Mouse (Mus musculus): ENCODE results near the gene Lrp10.

The Lrp10 gene

DNA sequence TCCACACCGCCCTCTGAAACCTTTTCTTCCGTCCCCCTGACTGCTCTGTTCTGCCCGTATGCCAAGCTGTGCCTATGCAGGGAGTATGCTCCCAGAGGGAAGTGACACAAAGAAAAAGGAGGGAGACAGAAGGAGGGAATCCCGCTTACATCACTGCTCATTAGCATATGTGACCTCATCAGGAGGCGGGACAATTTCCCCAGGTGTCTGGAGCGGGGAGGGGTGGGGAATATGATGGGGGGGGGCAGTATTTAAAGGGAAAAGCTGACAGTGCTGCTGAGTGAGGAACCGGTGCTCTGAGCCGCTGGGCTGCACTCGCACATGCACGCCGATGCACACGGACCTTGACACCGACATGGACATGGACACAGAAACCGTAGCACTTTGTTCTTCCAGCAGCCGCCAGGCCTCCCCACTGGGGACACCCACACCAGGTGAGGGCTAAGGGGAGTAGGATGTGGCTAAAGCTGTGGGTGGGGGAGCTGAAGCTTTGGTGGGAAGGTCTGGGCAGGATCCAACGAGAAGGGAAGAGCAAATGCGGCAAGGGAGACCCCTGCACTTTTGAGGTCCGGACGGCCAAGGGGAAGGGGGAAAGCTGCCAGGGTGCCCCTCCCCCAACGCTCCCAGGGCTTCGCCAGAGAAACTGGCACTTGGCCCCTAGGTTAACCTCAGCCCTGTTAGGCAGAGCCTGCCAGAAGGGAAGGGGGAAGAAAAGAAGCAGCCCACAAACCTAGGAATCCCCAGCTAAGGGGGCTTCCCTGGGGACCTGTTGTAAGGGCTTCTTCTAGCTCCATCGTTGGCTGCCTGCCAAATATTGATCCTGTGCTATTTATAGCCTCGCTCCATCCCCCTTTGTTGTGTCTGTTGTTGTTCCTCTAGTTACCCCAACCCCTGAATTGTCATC, 12.3 kb downstream of the Lrp10 start, which contains the start of gene Rem2:
Gene Rem2, plus strand, starts transcription at position 160 of the 904 bp plus-strand sequence.
- DNase-seq, result peak; percentile 84 to 92

DNA sequence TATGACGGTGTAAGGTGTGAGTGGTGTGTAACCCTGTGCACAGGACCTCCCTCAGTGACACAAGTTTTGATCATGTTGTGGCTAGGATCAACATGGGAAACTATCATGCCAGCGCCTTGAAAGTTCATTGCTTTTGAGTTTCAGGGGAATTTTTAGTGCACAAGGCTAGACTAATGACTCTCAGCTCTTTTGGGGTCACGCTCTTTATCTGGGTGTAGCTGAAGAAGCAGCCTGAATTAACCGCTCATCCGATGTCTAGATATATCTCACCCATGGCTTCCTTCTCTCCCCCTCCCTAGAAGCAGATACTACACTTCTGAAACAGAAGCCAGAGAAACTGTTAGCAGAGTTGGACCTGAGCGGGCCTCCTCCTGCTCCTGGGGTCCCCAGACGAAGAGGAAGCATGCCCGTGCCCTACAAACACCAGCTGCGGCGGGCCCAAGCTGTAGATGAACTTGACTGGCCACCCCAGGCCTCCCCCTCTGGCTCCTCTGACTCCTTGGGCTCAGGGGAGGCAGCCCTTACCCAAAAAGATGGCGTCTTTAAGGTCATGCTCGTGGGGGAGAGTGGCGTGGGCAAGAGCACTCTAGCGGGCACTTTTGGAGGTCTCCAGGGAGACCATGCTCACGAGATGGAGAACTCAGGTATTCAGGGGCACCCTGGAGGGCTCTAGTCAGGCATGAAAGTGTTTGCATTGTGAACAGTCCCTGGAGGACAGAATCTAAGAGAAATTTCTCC, 13.4 kb downstream of the Lrp10 start:
- no peak for DNase-seq

DNA sequence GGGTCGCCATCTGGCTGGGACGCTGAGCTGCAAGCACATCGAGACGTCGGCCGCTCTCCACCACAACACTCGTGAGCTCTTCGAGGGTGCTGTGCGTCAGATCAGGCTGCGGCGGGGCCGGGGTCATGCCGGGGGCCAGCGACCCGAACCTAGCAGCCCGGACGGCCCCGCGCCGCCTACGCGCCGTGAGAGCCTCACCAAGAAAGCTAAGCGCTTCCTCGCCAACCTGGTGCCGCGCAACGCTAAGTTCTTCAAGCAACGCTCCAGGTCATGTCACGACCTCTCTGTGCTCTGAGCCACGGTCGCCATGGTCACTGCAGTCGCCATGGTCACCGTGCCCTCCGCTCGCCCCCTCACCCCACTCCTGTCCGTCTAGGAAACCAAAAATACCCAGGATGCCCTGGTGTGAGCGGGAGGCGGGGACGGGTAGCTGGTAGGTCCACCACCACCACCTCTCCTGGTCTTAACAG, 15.5 kb downstream of the Lrp10 start:
- DNase-seq, result no peak

DNA sequence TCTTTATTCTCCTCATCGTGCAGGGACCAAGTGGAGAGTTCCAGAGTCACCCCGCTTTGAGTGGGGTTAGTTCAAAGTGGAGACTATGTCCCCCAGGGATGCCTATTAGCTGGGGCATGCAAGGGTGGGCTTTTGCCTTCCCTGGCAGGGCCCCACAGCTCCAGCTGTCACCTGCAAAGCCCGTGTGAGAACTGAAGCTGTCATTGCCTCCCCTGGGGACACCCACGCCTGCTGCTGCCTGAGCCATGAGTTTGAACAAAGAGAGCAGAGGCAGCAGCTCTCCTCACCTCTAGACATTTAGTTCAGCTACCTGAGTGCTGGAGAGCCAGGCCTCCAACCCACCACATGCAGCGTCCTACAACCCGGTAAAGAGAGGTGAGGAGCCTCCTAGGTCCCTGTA, 16.7 kb downstream of the Lrp10 start:
- DNase-seq, result no peak

DNA sequence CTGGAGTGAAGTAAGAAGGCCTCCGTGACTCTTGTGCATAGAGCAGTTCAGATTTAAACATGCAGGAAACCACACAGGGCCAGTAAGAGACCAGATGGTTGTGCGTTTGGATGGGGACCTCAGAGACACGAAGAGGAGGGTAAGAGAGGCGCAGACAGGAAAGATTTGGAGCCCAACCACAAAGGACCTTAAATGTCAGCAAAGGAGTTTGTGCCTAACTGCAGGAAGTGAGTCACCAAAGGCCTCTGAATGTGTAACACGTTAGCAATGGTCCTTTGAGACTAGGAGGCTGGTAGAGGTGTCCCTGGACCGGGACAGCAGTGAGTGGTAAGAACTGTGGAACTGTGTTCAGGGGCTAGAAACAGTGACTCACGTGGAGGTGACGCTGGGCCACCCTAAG, 17.5 kb downstream of the Lrp10 start:
- no peak for DNase-seq

DNA sequence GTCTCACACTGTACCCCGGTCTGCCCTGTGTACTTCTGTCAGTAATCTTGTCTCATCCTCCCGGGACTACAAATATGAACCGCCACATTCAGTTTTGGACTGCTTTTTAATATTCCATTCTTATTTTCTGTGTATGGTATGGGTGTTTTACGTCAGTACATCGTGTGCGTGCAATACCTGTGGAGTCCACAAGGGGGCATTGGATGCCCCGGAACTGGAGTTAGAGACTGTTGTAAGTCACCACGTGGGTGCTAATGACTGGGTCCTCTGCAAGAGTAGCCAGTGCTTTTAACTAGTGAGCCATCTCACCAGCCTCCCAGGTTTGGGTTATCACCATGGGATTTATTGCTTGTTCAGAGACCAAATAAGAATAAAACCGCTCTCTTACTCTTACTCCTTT, 18.6 kb downstream of the Lrp10 start:
- peak in 1 of 2 experiments; percentile 21 for DNase-seq

DNA sequence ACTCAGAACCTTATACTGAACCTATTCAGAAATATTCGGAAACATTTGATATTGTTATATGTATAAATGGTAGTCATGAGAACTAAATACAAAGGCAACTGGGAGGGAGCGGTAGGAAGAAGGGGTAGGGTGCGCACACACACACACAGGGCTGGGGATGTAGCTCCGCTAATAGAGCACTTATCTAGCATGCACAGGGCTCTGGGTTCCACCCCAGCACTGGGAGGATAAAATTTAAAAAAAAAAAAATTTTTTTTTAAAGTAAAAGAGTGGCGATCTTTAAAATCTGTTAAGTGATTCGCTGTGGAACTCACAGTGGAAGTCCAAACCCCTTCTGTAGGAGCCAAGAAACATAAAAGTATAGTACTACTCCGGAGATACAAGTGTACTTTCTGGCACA, 22.0 kb downstream of the Lrp10 start:
- DNase-seq, result no peak

DNA sequence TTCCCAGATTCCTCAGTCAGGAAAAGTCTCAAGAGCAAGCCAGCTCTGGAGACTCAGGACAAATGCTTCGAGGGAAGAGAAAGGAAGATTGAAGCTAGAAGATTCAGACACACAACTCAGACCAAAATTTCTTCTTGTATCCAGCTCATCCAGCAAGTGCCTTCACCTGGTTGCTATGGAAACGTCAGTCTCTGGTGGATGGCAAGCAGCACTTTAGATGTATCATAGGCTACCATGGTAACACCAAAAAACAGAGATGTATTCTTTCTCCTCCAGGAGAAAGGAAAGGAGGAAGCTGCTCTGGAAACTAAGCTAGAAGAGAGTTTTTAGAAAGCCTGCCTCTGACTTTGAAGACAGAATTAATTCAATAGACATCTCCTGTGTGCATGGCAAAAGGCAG, 23.8 kb downstream of the Lrp10 start:
- DNase-seq, result no peak

DNA sequence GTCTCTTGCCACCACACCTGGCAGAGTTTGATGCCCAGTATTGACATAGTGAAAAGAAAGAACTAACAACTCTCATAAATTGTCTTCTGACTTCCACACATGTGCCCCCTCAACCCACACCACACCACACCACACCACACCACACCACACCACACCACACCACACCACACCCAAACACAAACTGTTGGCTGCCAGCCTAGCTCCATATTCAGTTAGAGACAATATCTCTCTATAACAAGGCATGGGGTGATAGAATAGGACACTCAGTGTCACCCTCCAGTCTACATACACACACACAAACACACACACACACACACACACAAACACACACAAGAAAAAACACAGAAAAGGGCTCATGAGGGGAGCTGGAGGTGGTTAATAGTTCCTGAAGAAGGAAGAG, 24.4 kb downstream of the Lrp10 start:
- DNase-seq, result no peak

DNA sequence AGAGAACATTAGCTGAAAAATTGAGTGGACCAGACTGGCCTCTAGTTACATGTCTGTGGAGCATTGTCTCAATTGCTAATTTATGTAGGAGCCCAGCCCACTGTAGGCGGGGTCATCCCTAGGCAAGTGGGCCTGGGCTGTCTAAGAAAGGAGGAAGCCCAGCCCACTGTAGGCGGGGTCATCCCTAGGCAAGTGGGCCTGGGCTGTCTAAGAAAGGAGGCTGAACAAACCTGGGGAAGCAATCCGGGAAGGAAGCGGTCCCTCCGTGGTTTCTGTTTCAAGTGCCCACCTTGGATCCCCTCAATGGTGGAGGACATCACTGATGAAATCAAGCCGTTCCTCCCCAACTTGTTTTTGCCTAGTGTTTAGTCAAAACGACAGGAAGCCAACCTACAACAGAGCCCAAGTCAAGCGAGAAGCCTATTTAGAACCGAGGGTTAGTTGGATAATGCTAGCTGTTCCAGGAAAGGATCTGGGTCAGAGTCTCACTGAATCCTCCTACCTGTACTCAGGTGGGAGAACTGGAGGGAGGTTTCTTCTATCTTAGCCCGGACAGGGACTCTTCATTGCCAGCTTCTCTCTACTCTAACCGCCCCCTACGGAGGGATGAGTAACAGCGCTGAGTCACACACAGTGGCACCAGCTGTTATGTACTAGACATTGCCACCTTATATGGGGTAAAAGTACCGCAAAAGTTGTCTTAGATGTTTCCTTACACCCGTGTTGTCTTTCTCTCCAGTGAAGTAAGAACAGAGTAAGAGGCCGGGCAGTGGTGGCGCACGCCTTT, 28.6 kb downstream of the Lrp10 start:
- DNase-seq, result no peak

DNA sequence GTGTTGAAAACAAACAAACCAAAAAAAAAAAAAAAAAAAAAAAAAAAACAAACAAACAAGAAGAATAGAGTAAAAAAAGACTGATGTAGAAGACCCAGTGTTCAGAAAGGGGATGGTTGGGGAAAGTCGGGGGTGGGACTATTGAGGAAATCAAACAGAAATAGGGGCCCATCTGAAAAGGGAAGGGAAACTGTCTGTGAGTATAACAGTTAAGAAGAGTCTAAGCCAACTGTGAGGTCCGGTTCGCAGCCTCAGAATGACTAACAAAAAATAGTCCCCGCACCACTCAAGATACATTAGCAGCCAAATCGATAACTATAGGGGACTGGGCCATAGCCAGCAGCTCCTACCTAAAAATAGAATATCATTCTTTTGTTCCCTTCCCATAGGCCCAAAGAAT, 29.3 kb downstream of the Lrp10 start:
- no peak for DNase-seq

DNA sequence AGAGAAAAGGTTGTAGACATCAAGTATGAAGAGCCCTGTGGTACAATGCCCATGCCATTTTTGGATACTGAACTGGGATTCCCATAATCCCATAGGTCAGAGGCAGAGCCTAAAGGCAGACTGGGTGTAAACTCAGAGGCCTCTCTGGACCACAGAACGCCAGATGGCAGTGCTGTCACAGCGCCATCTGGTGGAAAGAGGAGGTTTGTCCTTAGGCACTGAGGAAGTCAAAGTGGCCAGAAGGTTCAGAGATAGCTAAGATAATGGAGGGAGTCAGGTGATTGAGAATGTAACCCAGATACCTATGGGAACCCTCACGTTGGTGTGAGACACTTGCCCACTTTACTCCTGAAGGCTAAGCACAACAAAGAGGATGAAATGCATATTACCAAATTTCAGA, 30.3 kb downstream of the Lrp10 start:
- DNase-seq, result peak; percentile 75 to 80

DNA sequence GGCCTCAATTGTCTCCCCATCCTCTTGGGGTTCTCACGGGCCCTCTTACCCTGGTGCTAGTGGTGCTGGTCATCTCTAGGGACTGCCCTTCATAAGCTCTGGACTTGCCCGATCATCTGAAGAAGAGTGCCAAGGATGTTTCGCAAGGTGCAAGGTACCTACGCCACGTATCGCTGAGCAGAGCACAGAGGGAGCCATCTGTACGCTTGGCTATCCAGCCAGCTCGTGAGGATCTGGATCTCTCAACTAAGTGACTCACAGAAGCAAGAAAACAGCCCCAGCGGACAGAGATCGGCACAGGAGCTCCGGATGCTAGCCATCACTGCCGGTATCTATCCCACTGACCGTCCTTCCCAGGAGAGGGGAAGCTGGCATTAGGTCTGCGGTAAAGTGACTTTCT, 32.8 kb downstream of the Lrp10 start:
- DNase-seq, result no peak

DNA sequence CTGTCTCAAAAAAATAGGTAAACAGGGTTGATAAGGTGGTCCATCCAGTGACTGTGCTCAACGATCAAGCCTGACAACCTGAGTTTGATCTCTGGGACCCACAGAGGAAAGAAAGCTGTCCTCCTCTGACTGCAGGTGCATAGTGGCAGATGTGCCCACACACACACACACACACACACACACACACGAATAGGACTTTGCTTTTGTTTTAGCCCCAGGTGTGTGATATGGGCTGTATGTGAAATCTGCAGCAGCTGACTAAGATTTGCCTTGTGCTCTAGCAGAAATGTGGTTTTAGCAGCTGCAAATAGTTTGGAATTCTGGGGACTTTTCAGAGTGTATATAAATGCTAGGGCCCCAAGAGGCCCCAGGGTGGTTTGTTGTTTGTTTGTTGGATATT, 35.4 kb downstream of the Lrp10 start:
- DNase-seq, result no peak

DNA sequence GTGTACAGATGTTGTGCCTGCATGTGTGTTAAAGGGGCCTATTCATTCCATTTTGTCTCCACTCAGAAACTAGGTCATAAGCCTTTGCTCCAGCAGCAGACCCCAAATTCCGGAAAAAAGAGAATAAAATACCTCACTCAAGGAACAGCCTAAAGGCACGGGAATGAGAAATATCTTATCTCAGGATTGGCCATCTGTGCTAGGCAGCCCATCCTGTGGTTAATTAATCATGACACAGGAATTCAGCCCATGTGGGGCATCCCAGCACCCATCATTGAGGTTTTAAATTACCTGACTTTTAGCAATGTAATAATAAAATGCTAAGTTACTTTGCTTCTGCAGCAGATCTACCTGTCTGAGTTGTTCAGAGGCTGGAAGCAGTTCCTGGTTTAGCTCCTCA, 37.4 kb downstream of the Lrp10 start:
- no peak for DNase-seq

DNA sequence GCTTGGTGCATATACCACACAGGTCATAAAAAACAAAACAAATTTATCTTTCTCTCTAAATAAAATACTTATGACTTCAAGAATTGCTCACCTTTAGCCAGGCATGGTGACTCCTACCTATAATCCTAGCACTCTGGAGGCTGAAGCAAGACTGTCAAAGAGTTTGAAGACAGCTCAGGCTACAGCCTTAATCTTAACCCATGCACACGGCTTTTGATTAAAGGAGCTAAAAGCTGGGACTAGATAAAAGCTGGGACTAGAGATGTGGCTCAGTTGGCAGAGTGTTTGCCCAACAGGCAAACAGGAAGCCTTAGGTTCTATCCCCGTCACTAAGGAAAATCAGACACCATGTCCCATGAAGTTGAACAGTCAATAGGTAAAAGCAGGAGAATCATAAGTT, 39.2 kb downstream of the Lrp10 start:
- DNase-seq, result no peak

DNA sequence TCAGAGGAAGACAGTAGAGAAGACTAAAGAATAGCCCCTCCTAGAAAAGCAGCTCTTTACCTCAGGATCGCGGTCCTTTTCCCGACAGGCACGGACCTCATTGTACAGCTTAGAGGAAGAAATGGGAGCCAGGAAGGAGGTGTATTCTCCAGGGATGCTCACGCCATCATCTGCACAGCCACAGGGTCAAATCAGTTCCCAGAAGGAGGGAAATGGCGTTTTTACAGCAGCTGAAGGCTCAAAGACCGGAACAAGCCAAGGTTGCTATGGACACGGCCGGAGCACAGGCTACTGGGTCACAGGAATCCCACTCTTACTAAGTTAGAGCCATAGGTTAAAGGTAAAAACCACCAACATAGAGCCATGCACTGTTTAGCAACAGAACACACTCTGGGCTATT, 45.8 kb downstream of the Lrp10 start:
- DNase-seq, result no peak

DNA sequence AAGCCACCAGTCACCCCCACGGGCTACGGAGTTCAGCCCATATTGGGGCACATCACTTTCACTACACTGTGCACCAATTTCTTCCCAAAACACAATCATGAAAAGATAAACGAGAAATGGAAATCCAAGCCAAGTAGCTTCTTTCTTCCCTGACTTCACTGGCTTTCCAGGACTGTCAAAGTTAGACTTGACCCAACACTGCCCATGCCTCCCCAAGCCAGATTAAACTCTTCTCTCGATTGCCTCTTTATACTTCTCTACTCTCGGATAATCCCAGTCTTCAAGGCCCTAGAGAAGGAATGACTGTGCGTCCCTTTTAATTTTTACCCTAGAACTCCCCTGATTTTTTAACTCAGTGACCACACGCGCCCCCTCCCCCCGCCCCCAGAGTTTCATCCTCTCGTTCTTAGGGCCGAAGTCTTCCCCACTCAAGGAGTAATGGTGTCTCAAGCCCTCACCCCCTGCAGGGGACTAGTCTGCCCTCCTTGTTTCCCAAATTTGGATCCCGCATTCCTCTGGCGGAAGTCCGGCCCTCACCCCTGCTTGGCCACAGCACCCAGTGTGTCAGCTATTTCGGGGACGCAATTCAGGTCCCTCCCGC, 52.9 kb downstream of the Lrp10 start:
- DNase-seq, result no peak

Measured in cerebellum, adult 18-20 months (tissue).